Mouse (Mus musculus): ENCODE data around the gene Dnmt3a. TPM values are rescaled to one million over a fixed set of nuclear protein-coding genes. Genes with fewer than 3 reads are reported as not detected.

Gene Dnmt3a
- polyA plus RNA-seq, 1 experiment from 2014 or later = 69.5 TPM

- no peak for DNase-seq (ENCODE audit: low spot score)
- Histone ChIP-seq H3K27ac (replicated peaks; ENCODE audit: low read depth, low read length) (no peak overlapping the region), H3K4me1 (ENCODE audit: control insufficient read depth, insufficient read depth, low read length) (peaks cover 16% of the 10 kb centered on the region), H3K4me2 (ENCODE audit: low read depth, low read length) (no peak overlapping the region), H3K4me3 (ENCODE audit: low read depth, low read length) (no peak overlapping the region), H3K9ac (replicated peaks; ENCODE audit: low read length) (no peak overlapping the region), H3K27me3 (ENCODE audit: control insufficient read depth, insufficient read depth, low read length) (no peaks in the 10 kb centered on the region), H3K9me3 (replicated peaks; ENCODE audit: control insufficient read depth, low read length) (no peaks in the 10 kb centered on the region), H3K36me3 (replicated peaks; ENCODE audit: control insufficient read depth, insufficient read depth, low read depth, low read length) (no peaks in the 10 kb centered on the region)
- no peak for ATAC-seq (replicated peaks; ENCODE audit: insufficient number of reproducible peaks, low FRiP score, low TSS enrichment, low read depth)
- WGBS = 87% methylated on average over 8 of the region's 8 CpGs
Observed at GRCm38 (mm10) chr12:3813138-3813537, 7.3 kb downstream of the Dnmt3a start.

GRCm38 (mm10) chr12:3815386-3815785 lies 9.6 kb downstream of the Dnmt3a start:
- Histone ChIP-seq H3K36me3 (replicated peaks; ENCODE audit: control insufficient read depth, insufficient read depth, low read depth, low read length) (no peaks in the 10 kb centered on the region), H3K9ac (replicated peaks; ENCODE audit: low read length) (no peak overlapping the region), H3K4me3 (ENCODE audit: low read depth, low read length) (no peak overlapping the region), H3K4me1 (ENCODE audit: control insufficient read depth, insufficient read depth, low read length) (peaks cover 5% of the 10 kb centered on the region; the same call in 1 of the 2 replicates), H3K4me2 (ENCODE audit: low read depth, low read length) (no peak overlapping the region), H3K27me3 (ENCODE audit: control insufficient read depth, insufficient read depth, low read length) (no peaks in the 10 kb centered on the region), H3K27ac (replicated peaks; ENCODE audit: low read depth, low read length) (no peak overlapping the region), H3K9me3 (replicated peaks; ENCODE audit: control insufficient read depth, low read length) (no peaks in the 10 kb centered on the region)
- ATAC-seq (replicated peaks; ENCODE audit: insufficient number of reproducible peaks, low FRiP score, low TSS enrichment, low read depth) (no peak), DNase-seq (ENCODE audit: low spot score) (no peak)
- 50% methylated on average over 6 of the region's 6 CpGs for WGBS

- Histone ChIP-seq H3K36me3 (replicated peaks; ENCODE audit: control insufficient read depth, insufficient read depth, low read depth, low read length) (no peaks in the 10 kb centered on the region), H3K4me1 (ENCODE audit: control insufficient read depth, insufficient read depth, low read length) (no peaks in the 10 kb centered on the region), H3K27me3 (ENCODE audit: control insufficient read depth, insufficient read depth, low read length) (no peaks in the 10 kb centered on the region), H3K4me3 (ENCODE audit: low read depth, low read length) (no peak overlapping the region), H3K27ac (replicated peaks; ENCODE audit: low read depth, low read length) (no peak overlapping the region), H3K9ac (replicated peaks; ENCODE audit: low read length) (no peak overlapping the region), H3K9me3 (replicated peaks; ENCODE audit: control insufficient read depth, low read length) (no peaks in the 10 kb centered on the region), H3K4me2 (ENCODE audit: low read depth, low read length) (no peak overlapping the region)
- ATAC-seq (replicated peaks; ENCODE audit: insufficient number of reproducible peaks, low FRiP score, low TSS enrichment, low read depth) (no peak), DNase-seq (ENCODE audit: low spot score) (no peak)
- 55% methylated on average over 7 of the region's 7 CpGs for WGBS
Observed at GRCm38 (mm10) chr12:3817033-3817432, 11.2 kb downstream of the Dnmt3a start.

- no peak for ATAC-seq (replicated peaks; ENCODE audit: insufficient number of reproducible peaks, low FRiP score, low TSS enrichment, low read depth)
- Histone ChIP-seq H3K36me3 (replicated peaks; ENCODE audit: control insufficient read depth, insufficient read depth, low read depth, low read length) (no peaks in the 10 kb centered on the region), H3K4me2 (ENCODE audit: low read depth, low read length) (no peak overlapping the region), H3K4me3 (ENCODE audit: low read depth, low read length) (no peak overlapping the region), H3K27ac (replicated peaks; ENCODE audit: low read depth, low read length) (no peak overlapping the region), H3K9me3 (replicated peaks; ENCODE audit: control insufficient read depth, low read length) (no peaks in the 10 kb centered on the region), H3K4me1 (ENCODE audit: control insufficient read depth, insufficient read depth, low read length) (no peaks in the 10 kb centered on the region), H3K9ac (replicated peaks; ENCODE audit: low read length) (no peak overlapping the region), H3K27me3 (ENCODE audit: control insufficient read depth, insufficient read depth, low read length) (no peaks in the 10 kb centered on the region)
- 89% methylated on average over 5 of the region's 5 CpGs for WGBS
- no peak for DNase-seq (ENCODE audit: low spot score)
Observed at GRCm38 (mm10) chr12:3817566-3817965, 11.8 kb downstream of the Dnmt3a start.

- Histone ChIP-seq H3K4me2 (ENCODE audit: low read depth, low read length) (no peak overlapping the region), H3K27me3 (ENCODE audit: control insufficient read depth, insufficient read depth, low read length) (no peaks in the 10 kb centered on the region), H3K4me1 (ENCODE audit: control insufficient read depth, insufficient read depth, low read length) (no peaks in the 10 kb centered on the region), H3K36me3 (replicated peaks; ENCODE audit: control insufficient read depth, insufficient read depth, low read depth, low read length) (no peaks in the 10 kb centered on the region), H3K27ac (replicated peaks; ENCODE audit: low read depth, low read length) (no peak overlapping the region), H3K9ac (replicated peaks; ENCODE audit: low read length) (no peak overlapping the region), H3K9me3 (replicated peaks; ENCODE audit: control insufficient read depth, low read length) (no peaks in the 10 kb centered on the region), H3K4me3 (ENCODE audit: low read depth, low read length) (no peak overlapping the region)
- DNase-seq (ENCODE audit: low spot score) (no peak), ATAC-seq (replicated peaks; ENCODE audit: insufficient number of reproducible peaks, low FRiP score, low TSS enrichment, low read depth) (no peak)
- 79% methylated on average over 4 of the region's 4 CpGs for WGBS
Observed at GRCm38 (mm10) chr12:3819899-3820298, 14.1 kb downstream of the Dnmt3a start.

- H3K36me3 ChIP-seq (replicated peaks; ENCODE audit: control insufficient read depth, insufficient read depth, low read depth, low read length) = no peaks in the 10 kb centered on the region
- ATAC-seq (replicated peaks; ENCODE audit: insufficient number of reproducible peaks, low FRiP score, low TSS enrichment, low read depth) (no peak), DNase-seq (ENCODE audit: low spot score) (no peak)
- H3K9me3 ChIP-seq (replicated peaks; ENCODE audit: control insufficient read depth, low read length) = no peaks in the 10 kb centered on the region
- H3K9ac ChIP-seq (replicated peaks; ENCODE audit: low read length) = no peak overlapping the region
- no peak overlapping the region for H3K4me3 ChIP-seq (ENCODE audit: low read depth, low read length)
- WGBS = 75% methylated on average over 5 of the region's 5 CpGs
- H3K4me1 ChIP-seq (ENCODE audit: control insufficient read depth, insufficient read depth, low read length) = peaks cover 2% of the 10 kb centered on the region
- H3K4me2 ChIP-seq (ENCODE audit: low read depth, low read length) = no peak overlapping the region
- H3K27me3 ChIP-seq (ENCODE audit: control insufficient read depth, insufficient read depth, low read length) = no peaks in the 10 kb centered on the region
- no peak overlapping the region for H3K27ac ChIP-seq (replicated peaks; ENCODE audit: low read depth, low read length)
Observed at GRCm38 (mm10) chr12:3823408-3823807, 17.6 kb downstream of the Dnmt3a start.

- no peak for ATAC-seq (replicated peaks; ENCODE audit: insufficient number of reproducible peaks, low FRiP score, low TSS enrichment, low read depth)
- 78% methylated on average over 5 of the region's 5 CpGs for WGBS
- no peak overlapping the region for H3K4me2 ChIP-seq (ENCODE audit: low read depth, low read length)
Observed at GRCm38 (mm10) chr12:3824906-3825713, 19.3 kb downstream of the Dnmt3a start.

GRCm38 (mm10) chr12:3825714-3826080 lies 19.9 kb downstream of the Dnmt3a start:
- DNase-seq (ENCODE audit: low spot score) = no peak
- 52% methylated on average over 12 of the region's 12 CpGs for WGBS
- Histone ChIP-seq H3K27ac (replicated peaks; ENCODE audit: low read depth, low read length) (no peak overlapping the region), H3K4me3 (ENCODE audit: low read depth, low read length) (no peak overlapping the region), H3K4me2 (ENCODE audit: low read depth, low read length) (no peak overlapping the region), H3K36me3 (replicated peaks; ENCODE audit: control insufficient read depth, insufficient read depth, low read depth, low read length) (no peaks in the 10 kb centered on the region), H3K4me1 (ENCODE audit: control insufficient read depth, insufficient read depth, low read length) (peaks cover 2% of the 10 kb centered on the region), H3K9me3 (replicated peaks; ENCODE audit: control insufficient read depth, low read length) (no peaks in the 10 kb centered on the region), H3K9ac (replicated peaks; ENCODE audit: low read length) (no peak overlapping the region), H3K27me3 (ENCODE audit: control insufficient read depth, insufficient read depth, low read length) (no peaks in the 10 kb centered on the region)
- no peak for ATAC-seq (replicated peaks; ENCODE audit: insufficient number of reproducible peaks, low FRiP score, low TSS enrichment, low read depth)

More at GRCm38 (mm10) chr12:3824906-3825713, 19.3 kb downstream of the Dnmt3a start:
- Histone ChIP-seq H3K36me3 (replicated peaks; ENCODE audit: control insufficient read depth, insufficient read depth, low read depth, low read length) (no peaks in the 10 kb centered on the region), H3K9ac (replicated peaks; ENCODE audit: low read length) (no peak overlapping the region), H3K4me1 (ENCODE audit: control insufficient read depth, insufficient read depth, low read length) (peaks cover 2% of the 10 kb centered on the region), H3K4me3 (ENCODE audit: low read depth, low read length) (no peak overlapping the region), H3K27me3 (ENCODE audit: control insufficient read depth, insufficient read depth, low read length) (no peaks in the 10 kb centered on the region), H3K9me3 (replicated peaks; ENCODE audit: control insufficient read depth, low read length) (no peaks in the 10 kb centered on the region), H3K27ac (replicated peaks; ENCODE audit: low read depth, low read length) (no peak overlapping the region)
- DNase-seq (ENCODE audit: low spot score) = no peak

All from embryonic facial prominence, embryonic 11.5 days (tissue).